Mouse (Mus musculus): ENCODE measurements around the gene Foxl1. TPM values are rescaled to one million over a fixed set of nuclear protein-coding genes. Genes with fewer than 3 reads are reported as not detected.

The Foxl1 gene
- total RNA-seq (2021) = under 1 TPM; 0.10 to 0.18 TPM
- long read RNA-seq, experiment 1 = 0 reads
- long read RNA-seq, experiment 2 = 0 reads

DNA sequence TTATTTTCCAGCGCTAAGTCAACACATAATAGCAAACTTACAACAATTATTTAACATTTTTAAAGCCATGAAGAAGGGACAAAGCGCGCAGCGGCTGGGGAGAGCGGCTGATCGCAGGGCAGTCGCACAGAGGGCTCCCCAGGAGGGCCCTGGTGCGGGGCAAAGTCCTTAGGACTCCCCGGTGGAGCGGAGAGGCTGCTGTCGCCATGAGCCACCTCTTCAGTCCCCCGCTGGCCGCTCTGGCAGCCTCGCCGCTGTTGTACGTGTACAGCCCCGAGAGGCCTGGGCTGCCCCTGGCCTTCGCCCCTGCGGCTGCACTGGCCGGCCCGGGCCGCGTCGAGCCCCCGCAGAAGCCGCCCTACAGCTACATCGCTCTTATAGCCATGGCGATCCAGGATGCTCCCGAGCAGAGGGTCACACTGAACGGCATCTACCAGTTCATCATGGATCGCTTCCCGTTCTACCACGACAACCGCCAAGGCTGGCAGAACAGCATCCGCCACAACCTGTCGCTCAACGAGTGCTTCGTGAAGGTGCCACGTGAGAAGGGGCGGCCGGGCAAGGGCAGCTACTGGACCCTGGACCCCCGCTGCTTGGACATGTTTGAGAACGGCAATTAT is at the start of gene Foxl1:
Gene Foxl1, plus strand, starts transcription at position 185 of the 620 bp plus-strand sequence.
- no peak for DNase-seq

DNA sequence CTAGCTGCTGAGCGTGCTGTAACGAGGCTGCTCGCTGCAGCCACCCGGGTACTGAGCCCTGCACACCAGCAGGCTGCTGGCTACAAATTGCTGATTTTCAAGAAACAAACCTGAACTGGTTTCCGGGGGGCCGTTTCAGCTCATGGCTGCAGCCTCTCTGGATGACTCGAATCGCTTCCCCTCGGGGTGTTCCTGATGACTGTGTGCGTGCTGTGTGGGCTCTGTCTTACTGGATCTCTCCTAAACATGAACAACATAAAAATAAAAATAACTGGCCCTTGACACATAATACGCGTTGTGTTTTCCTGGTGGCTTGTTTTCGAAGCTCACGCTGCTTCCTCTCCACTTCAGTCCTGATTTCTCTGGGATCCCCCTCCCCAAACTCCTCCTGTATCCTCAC is 49.0 kb upstream of the Foxl1 start:
- DNase-seq = no peak

DNA sequence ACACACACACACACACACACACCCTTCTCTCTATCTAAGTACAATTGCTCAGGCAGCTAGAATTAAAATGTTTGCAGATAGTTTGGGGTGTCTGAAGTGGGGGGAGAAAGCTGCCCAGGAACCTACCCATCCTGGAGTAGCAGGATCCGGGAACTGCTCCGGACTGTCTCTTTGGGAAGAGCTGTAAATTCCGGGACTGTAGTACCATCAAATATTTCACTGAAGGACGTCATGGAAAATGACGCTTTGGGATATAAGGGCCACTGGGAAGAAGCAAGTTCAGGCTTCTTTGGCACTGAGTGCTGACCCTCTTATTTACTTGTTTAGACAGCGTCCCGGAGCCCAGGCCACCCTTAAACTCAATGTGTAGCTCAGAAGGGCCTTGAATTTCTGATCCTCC is 48.5 kb upstream of the Foxl1 start:
- no peak for DNase-seq

DNA sequence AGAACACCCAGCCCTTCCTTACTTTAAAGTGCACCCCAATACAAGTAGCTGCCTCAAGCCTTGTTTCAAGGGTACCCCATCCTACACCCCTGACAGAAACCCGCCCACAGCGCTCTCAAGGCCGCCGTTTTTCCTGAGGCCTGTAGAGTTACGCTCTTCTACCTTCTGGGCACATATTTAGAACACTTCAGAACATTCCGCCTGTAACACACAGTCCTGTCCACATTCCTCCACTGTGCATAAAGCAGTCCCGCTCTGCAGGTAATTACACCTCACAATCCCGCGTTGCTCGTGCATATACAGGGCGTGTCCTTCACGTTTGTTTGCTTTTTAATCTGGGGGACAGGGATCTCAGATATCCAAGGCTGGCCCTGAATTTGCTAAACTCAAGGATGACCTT is 47.8 kb upstream of the Foxl1 start:
- DNase-seq = no peak

DNA sequence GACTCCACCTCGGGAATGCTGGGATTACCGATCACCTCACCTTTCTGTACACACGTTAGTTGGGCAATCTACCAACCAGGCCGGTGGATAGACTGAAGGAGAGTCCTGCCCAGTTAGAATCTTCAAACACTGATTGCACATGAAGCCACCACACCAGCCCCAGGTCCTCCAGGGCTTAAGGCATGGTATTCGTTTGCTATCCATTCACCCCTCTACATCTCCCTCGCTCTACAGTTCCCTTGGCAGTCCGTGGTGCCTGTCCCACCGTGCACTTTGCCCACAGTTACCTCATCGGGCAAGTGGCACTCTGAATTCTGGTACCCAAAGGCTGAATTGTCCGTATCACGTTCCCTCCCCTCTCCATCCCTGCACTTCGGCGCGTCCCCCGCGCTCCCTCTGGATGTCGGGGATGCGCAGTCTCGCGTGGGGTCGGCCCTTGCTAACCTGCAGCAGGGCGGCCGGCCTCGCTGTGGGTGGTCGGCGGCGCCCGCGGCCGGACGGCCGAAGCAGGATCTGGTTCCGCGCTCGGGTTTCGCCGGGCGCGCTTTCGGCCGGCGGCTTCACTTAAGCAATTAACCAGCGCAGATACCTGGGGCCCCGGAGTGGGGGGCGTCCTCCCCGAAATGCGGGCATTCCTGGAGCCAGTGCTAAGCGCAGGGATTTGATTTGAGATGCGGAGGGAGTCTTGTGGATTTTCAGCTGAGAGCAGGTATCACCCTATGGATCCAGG is 47.2 kb upstream of the Foxl1 start:
- no peak for DNase-seq

DNA sequence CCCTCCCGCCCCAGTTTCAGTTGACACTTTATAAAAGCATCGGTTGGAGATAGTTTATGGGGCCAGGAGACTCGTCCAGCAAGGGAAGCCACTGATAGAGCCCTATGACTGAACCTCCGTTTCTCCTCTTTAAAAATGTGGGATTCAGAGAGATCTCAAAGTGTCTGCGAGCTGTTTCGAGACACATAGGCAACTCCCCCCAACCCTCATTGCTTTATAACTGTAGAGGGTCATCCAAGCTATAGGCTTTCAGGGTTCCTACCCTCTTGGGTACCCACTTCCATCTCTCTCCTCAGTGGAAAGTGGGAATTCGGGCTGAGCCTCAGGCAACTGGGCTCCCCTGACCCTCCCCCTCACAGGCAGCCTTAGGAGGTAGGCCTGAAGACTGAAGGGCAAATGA is 46.3 kb upstream of the Foxl1 start:
- DNase-seq = no peak

DNA sequence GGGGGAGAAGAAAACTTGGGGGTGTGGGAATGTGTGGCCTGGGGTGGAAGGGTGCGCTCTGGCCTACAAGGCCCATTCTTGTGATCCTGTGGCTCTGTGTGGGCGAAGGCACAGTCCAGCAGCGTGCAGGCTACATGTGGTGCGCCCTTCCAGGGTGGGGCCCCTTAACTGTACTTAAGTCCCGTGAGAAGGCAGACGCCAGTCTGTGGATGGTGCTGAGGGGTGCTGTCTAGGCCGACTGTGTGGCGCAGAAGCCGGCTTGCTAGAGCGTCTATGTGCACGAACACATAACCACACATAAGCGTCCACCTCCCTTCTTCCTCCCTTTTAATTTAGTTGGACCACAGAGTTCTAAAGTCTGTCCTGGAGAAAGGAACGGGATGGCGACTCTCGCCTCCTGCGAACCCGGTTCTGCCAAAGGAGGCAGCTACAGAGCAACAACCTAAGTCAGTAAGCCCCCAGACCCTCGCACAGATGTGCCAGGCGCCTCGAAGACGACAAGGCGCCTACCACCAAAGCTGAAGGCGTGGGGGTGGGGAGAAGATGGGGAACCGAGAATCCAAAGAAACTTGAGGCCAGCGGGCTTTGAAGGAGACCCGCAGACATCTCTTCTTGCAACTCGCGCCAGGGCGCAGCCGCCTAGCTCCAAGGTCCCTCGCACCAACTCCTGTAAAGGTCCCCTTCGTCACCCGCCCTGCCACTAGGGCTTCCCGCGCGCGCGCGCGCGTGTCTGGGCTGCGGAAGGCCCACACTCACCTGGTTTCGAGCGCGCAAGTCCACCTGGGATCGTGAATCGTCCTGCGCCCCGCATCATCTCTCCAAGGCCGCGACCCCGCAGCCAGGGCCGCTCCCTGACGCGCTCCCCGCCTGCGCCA is 45.3 kb upstream of the Foxl1 start:
- peak in 1 of 2 experiments; percentile 16 for DNase-seq

DNA sequence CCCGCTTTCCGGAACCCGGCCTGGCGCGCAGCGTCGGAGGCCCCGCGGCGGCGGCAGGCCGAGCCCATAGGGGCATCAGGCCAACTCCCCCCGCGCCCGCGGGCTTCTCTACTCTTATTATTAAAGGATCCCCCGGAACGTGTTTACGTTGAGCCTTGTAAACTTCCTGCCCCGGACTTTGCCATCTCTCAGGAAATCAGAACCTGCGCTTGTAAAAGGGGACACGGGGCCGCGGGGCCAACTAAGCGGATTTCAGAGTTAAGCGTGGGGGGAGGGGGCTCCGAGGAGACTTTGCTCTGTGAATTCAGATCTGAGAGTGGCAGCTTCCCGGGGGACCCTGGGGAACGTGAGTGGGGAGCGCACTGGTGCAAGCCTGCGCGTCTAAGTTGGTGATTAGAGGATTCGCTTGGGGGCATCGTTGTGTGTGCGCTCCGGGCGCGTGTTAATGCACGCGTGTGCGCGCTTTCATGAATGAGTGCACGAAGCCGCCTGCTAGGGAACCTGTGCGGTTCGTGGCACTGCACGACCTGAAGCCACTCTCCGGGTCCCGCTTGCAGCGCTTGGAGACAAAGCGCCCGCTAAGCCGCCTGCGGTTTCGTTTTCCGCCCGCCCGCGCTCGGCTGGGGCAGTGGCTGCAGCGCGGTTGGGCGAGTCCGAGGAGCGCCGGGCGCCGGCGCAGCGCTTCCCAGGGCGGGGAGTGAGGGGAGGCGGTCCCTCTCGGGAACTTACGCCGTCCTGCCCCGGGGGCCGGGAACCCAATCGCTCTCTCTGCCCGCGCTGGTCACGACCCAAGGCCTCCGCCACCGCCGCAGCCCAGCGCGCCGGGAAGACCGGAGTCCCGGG is 44.4 kb upstream of the Foxl1 start:
- peak; percentile 80 to 81 for DNase-seq

DNA sequence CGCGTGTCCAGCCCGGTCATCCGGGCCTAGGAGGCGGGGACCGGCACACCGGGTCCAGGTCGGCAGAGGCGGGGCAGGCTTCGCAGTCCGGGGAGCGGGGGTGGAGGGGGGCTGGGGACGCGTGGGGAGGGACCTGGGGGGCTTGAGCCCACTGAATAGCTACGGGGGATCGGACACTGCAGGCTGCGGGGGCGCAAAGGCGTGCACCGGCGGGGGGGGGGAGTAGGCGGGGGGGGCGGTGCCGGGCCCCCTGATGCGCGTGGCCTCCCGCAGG is 43.9 kb upstream of the Foxl1 start:
- DNase-seq = no peak

DNA sequence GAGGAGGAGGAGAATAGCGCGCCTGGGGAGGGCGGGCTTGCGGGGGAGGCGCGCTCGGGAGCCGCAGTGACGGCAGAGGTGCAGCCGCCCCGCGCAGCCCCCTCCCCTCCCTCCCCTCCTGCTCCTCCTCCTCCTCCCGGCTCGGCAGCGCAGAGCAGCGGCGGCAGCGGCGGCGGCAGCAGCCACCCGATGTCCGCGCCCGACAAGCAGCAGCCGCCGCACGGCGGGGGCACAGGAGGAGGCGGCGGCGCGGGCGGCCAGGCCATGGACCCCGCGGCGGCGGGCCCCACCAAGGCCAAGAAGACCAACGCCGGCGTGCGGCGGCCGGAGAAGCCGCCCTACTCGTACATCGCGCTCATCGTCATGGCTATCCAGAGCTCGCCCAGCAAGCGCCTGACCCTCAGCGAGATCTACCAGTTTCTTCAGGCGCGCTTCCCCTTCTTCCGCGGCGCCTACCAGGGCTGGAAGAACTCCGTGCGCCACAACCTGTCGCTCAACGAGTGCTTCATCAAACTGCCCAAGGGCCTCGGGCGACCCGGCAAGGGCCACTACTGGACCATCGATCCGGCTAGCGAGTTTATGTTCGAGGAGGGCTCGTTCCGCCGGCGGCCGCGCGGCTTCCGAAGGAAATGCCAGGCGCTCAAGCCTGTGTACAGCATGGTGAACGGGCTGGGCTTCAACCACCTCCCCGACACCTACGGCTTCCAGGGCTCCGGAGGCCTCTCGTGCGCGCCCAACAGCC is 43.4 kb upstream of the Foxl1 start, which contains the start of gene Foxf1:
Gene Foxf1, plus strand, starts transcription at position 177 of the 742 bp plus-strand sequence.
- DNase-seq = peak; percentile 23 to 32

DNA sequence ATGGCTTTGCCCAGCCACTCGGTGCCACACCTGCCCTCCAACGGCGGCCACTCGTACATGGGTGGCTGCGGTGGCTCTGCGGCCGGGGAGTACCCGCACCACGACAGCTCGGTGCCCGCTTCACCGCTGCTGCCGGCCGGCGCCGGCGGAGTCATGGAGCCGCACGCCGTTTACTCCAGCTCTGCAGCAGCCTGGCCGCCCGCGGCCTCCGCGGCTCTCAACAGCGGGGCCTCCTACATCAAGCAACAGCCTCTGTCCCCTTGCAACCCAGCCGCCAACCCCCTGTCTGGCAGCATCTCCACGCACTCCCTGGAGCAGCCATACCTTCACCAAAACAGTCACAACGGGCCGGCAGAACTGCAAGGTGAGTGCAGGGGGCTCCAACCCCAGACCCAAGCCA is 42.7 kb upstream of the Foxl1 start:
- no peak for DNase-seq

DNA sequence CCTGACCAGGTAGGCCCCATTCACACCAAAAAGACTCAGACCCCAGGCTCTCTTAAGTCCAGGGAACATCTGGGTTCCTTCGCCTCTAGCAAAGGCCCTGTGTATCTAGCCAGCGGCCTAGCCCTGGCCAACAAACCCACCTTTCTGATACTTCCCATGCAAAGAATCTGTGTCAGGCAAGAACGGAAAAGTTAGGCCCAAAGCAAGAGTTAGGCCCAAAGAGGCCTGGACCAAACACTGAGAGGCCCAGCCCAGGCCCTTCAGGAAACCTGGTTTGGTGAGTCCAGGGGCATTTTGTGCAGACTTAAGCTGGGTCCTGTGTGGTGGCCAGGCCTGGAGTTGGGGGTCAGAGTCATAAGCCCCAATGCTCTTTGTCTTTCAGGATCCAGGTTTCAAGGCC is 42.2 kb upstream of the Foxl1 start:
- no peak for DNase-seq

DNA sequence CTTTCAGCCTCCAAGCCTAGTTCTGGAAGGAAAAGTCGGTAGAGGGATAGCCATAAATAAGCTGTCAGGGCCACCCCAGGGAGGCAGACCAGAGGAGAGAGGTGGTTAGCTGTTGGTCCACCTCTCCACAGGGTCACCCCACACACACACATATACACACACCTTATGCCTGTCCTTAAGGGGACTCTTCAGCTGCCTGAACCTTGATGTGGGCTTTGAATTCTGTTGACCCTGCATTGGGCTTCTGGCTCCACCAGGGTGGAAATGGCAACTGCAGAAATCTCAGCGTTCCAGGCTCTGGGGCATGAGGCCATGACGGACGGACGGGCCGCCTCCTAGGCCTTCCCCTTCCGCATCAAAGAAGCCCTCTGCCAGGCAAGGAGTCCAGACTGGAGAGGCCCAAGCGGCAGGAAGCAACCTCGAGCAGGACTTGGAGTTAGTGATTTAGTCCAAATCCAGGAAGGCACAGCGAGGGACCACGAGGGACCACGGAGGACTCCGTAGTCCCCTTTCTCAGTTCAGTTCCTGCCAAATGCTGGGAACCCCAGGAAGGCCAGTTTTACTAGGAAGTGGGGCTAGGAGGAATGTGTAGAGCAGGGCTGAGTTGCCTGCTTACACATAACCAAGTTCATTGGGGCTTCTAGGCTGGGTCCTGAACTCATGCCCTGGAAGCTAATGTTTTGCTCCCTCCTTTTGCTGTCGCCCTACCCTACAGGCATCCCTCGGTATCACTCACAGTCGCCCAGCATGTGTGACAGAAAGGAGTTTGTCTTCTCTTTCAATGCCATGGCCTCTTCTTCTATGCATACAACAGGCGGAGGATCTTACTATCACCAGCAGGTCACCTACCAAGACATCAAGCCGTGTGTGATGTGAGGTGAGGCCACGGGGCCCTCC is 41.5 kb upstream of the Foxl1 start:
- DNase-seq = no peak

DNA sequence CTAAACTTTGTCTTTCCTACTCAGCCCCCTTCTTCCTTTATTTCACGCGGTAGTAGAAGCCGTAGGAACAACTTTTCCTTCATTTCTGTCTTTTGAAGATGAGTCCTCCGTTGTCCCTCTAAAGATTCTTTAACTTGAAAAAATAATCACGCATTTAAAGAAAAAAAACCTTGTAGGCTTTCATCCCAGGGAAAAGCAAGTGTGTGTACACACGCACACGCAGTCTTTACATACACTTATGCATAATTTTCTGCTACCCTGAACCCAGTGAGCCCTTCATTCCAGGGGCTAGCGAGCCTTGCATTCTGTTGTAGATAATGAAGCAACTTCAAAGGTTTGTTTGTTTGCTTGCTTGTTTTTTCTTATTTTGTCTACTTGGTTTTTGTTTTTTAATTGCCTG is 39.5 kb upstream of the Foxl1 start:
- DNase-seq = no peak

DNA sequence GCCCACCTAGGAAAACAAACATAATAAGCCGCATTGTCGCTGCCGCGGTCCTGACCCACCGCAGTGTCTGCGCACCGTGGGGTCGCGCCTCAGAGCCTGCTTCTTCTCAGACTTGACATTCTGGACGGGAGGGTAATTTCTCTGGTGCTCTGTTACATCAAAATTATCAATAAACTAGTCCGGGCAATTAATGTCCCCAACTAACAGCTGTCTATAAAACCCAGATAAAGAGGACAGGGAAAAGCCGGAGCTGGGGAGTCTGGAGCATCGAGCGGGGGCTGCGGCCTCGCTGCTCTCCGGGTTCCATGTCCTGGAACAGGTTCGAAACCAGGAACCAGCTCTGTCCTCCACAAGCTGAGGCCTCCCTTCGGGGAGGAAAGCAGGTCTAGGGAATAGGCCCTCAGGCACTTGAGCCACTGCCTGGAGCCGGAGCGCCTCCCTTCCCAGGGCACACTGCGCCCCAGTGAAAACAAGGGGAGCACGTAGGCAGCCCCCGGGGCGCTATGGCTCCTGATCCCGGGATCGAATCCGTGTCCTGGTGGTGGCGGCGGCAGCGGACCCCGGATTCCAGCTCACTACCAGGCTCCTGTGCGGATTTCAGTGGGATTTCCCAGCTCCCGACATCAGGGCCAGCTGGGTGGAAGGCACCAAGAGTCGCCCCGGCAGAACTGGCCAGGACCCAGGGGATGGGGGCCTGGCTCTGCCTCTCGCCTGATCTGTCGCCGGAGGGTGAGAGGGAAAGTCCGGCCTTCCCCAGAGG is 38.7 kb upstream of the Foxl1 start:
- no peak for DNase-seq

DNA sequence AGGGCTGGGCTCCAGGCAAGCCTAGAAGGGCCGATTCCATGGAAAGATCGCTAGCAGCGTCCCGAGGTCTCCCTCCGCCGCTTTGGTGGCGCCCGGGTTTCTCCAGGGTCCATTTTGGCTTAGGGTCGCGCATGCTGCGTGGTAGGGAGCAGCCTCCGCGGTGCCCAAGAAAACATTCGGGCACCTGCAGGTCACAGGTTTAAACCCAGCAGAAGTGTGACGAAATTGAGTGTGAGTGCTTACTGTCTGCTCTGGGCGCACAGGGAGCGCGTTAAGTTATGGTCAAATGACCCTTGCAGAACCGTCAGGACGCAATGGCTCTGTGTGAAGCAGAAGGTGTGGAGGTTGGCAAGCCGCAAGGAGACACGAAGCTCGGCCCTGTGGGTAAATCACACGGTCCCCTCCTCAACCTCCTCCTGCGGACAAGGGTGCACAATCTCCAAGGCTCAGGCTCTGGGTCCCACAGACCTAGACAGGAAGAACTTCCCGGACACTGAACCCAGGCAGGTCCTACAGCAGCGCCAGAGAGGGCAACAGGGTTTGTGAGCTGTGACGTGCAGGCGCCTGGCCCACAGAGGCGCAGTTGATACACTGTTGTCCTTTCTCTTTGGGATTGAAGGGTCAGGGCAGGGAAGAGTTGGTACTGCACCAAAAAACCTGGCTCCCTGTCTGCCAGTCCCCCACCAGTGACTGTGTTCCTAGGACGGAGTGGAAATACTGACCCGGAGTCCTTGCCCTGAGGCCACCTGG is 37.9 kb upstream of the Foxl1 start:
- no peak for DNase-seq

DNA sequence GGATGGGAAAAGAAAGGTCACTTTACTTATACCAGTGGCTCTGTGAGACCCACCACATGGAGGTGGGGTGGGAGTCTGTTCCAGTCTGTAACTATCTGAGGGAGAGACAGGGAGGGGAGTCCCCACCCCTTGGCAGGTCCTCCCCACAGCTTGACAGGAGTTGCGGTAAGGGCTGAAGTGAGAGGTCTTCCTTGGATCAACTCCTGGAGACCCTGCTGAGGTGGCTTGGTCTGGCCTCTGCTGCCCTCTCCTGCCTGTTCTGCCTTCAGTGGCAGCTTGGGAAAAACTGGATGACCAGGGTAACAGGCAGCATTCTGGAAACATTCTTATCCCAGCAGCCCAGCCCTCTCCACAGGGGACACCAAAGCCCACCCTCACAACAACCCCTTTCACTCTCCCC is 37.0 kb upstream of the Foxl1 start:
- no peak for DNase-seq

DNA sequence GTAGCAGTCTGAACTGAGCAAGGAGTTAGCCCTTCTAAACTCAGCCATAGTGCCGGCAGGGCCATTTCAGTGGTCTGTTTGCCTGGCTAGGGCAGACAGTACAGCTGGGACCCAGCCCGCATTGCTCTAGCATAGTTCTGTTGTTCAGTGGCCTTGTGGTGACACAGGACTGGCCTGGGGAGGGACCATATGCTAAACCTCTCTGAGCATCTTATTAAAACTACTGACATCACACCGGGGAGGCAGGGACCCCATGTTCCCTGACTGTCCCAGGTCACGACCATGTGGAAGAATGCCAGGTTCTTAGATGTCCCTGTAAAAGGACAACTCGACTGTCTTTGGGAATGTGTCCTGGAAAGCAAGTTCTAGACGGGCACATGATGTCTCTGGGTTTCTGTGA is 35.6 kb upstream of the Foxl1 start:
- no peak for DNase-seq

DNA sequence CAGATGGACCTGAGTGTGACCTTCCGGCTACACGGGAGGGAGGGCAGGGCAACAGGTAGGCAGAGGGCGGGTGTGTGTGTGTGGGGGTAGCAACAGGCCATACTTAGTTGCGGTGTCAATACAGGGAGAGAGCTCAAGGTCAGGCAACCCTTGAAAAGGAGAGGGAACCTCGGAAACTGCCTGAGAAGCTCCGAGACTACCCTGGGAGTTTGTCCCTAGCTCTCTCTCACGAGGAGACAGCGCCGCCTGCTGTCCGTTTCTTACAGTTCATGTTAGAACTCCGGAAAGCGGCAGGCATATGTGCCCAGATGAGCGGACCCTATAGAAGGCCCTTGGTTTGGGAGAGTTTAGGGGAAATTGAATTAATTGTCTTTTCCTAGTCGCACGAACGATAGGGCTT is 35.1 kb upstream of the Foxl1 start:
- DNase-seq = peak; percentile 78 to 94
